Comparison of ENCODE assay signal across 8 mouse cellular contexts in the genomic region with DNA sequence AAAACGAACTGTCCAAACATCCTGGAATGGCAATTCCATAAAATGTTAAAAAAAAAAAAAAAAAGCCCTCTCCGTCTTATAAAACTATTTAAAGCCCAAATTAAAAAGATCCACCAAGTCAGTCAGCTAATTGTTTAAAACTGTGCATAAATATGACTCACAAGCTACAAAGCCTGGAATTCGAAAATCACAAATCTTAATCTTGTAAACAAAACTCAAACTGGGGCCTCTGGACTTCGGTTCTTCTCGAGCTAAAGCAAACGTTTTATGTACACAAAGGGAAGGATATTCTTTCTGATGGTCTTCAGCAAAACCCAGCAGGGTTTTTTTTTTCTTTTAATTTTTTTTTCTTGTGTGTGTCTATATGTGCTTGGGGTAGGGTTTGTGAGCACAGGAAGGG. TPM values are rescaled to one million over a fixed set of nuclear protein-coding genes. Genes with fewer than 3 reads are reported as not detected.
DNase-seq lines count a peak whose midpoint lies in the region; ATAC-seq and TF ChIP-seq lines count a peak whose summit lies in the region.
"Had no signal": no experiment of that assay in that cellular context is flagged by ENCODE, and none has a peak within 500 bp of the region (broad histone marks: within the 10 kb centered on the region; RNA-seq: fewer than 3 reads in every experiment).

No protein-coding gene starts in this region.

- 47% methylated on average over 6 of the region's 6 CpGs for WGBS in kidney, adult 2 months
- 53% methylated on average over 6 of the region's 6 CpGs for whole genome bisulfite sequencing in embryonic facial prominence, embryonic 14.5 days
- whole genome bisulfite sequencing in liver, embryonic 13.5 days (ENCODE audit: insufficient replicate concordance) = 48% methylated on average over 6 of the region's 6 CpGs

- no peaks in the 10 kb centered on the region for H3K27me3 ChIP-seq in kidney, adult 2 months (replicated peaks; ENCODE audit: control insufficient read depth, insufficient read depth, low read length)
- H3K27me3 ChIP-seq in CH12.LX (replicated peaks) = no peaks in the 10 kb centered on the region
- H3K27me3 ChIP-seq in embryonic facial prominence, embryonic 14.5 days (replicated peaks; ENCODE audit: control insufficient read depth, insufficient read depth, low read length) = no peaks in the 10 kb centered on the region
- H3K27me3 ChIP-seq in liver, embryonic 13.5 days = peaks cover 12% of the 10 kb centered on the region

- peak overlapping the region; percentile 85 for H3K4me2 ChIP-seq in CH12.LX (ENCODE audit: insufficient read depth, low read depth, poor library complexity, severe bottlenecking)
- H3K4me2 ChIP-seq in embryonic facial prominence, embryonic 14.5 days (ENCODE audit: low read depth, low read length) = peak overlapping the region; percentile 88
- H3K4me2 ChIP-seq in liver, embryonic 13.5 days = peak overlapping the region; percentile 78

- no peak for ATAC-seq in embryonic facial prominence, embryonic 14.5 days (ENCODE audit: low read depth)
- no peak for ATAC-seq in liver, embryonic 13.5 days (ENCODE audit: low read depth)

- H3K9me3 ChIP-seq in CH12.LX (replicated peaks; ENCODE audit: low read length) = no peaks in the 10 kb centered on the region
- no peaks in the 10 kb centered on the region for H3K9me3 ChIP-seq in embryonic facial prominence, embryonic 14.5 days (ENCODE audit: control insufficient read depth, low read length)
- no peaks in the 10 kb centered on the region for H3K9me3 ChIP-seq in liver, embryonic 13.5 days (replicated peaks)

- TF ChIP-seq POLR2A in kidney, adult 2 months (IDR thresholded peaks at IDR 0.05; ENCODE audit: low read depth, low read length) = no peak
- TF ChIP-seq POLR2A in CH12.LX (IDR thresholded peaks at IDR 0.05; ENCODE audit: low read depth, low read length) = no peak

- peaks cover 2% of the 10 kb centered on the region; the same call in 1 of the 2 replicates for H3K4me1 ChIP-seq in kidney, adult 2 months (ENCODE audit: control insufficient read depth, insufficient read depth, low read length)
- peaks cover 22 to 64% of the 10 kb centered on the region in 2 experiments for H3K4me1 ChIP-seq in CH12.LX (ENCODE audit: control insufficient read depth in 1 of 2, insufficient read depth in 2 of 2)
- H3K4me1 ChIP-seq in embryonic facial prominence, embryonic 14.5 days (ENCODE audit: control insufficient read depth, insufficient read depth, low read length) = peaks cover 47% of the 10 kb centered on the region
- H3K4me1 ChIP-seq in liver, embryonic 13.5 days (replicated peaks) = peaks cover 22% of the 10 kb centered on the region

- no peak; the same call in 1 of the 2 replicates for TF ChIP-seq RAD21 in CH12.LX (IDR thresholded peaks at IDR 0.05; ENCODE audit: low read depth, low read length)

- H3K27ac ChIP-seq in kidney, adult 2 months (ENCODE audit: insufficient read depth, low read depth, low read length) = peak overlapping the region; percentile 91; the same call in 1 of the 2 replicates
- no peak overlapping the region for H3K27ac ChIP-seq in CH12.LX (ENCODE audit: insufficient read depth, low read depth)
- peak overlapping the region; percentile 96 for H3K27ac ChIP-seq in embryonic facial prominence, embryonic 14.5 days (replicated peaks; ENCODE audit: low read depth, low read length)
- no peak overlapping the region; the same call in 1 of the 2 replicates for H3K27ac ChIP-seq in liver, embryonic 13.5 days

- peaks cover 69% of the 10 kb centered on the region for H3K79me2 ChIP-seq in CH12.LX (replicated peaks; ENCODE audit: control insufficient read depth, extremely low read depth, insufficient read depth, poor library complexity, severe bottlenecking)

- dilution Hi-C loops in CH12.LX (cut with MboI; ENCODE audit: extremely low pct_ligation_motif_present, extremely low pct_unique_long_range_greater_than_20kb, low sequenced_read_pairs) = no loop called here

- peak overlapping the region; percentile 79 for H3K4me3 ChIP-seq in kidney, adult 2 months (ENCODE audit: insufficient read depth, low read depth, low read length)
- peak overlapping the region; percentile 92 to 96 (median 96) for H3K4me3 ChIP-seq in CH12.LX (replicated peaks in 1 of 3; ENCODE audit: low read depth in 2 of 3, low read length in 2 of 3, poor library complexity in 1 of 3)
- H3K4me3 ChIP-seq in embryonic facial prominence, embryonic 14.5 days (ENCODE audit: low read depth, low read length) = peak overlapping the region; percentile 89
- peak overlapping the region; percentile 68; the same call in 1 of the 2 replicates for H3K4me3 ChIP-seq in liver, embryonic 13.5 days (replicated peaks)

- TF ChIP-seq EP300 in CH12.LX (IDR thresholded peaks at IDR 0.05; ENCODE audit: low read length) = no peak

- in situ Hi-C loops in CH12.LX (cut with MboI; ENCODE audit: low pct_ligation_motif_present, low pct_unique_long_range_greater_than_20kb, low sequenced_read_pairs) = loop anchor here (5.0 to 10.0 kb wide), 3 partner anchors 36 to 88 kb away; no protein-coding TSS in a partner anchor

- no peaks in the 10 kb centered on the region for H3K36me3 ChIP-seq in kidney, adult 2 months (ENCODE audit: control insufficient read depth, insufficient read depth, low read length)
- H3K36me3 ChIP-seq in CH12.LX (replicated peaks in 1 of 2; ENCODE audit: control insufficient read depth in 1 of 2, insufficient read depth in 1 of 2, low read length in 1 of 2) = peaks cover 4 to 28% of the 10 kb centered on the region in 2 experiments
- no peaks in the 10 kb centered on the region for H3K36me3 ChIP-seq in embryonic facial prominence, embryonic 14.5 days (ENCODE audit: control insufficient read depth, insufficient read depth, low read length)
- H3K36me3 ChIP-seq in liver, embryonic 13.5 days = no peaks in the 10 kb centered on the region

- peak overlapping the region; percentile 96 for H3K9ac ChIP-seq in CH12.LX (ENCODE audit: insufficient read depth, low read depth)
- peak overlapping the region; percentile 98 for H3K9ac ChIP-seq in embryonic facial prominence, embryonic 14.5 days (ENCODE audit: low read depth, low read length)
- H3K9ac ChIP-seq in liver, embryonic 13.5 days = no peak overlapping the region

- DNase-seq in kidney, adult 2 months = no peak
- DNase-seq in kidney, adult 8-10 months = no peak
- DNase-seq in CH12.LX (ENCODE audit: extremely low read depth) = no peak
- no peak for DNase-seq in embryonic facial prominence, embryonic 14.5 days (ENCODE audit: low spot score)
- no peak for DNase-seq in liver, embryonic 13.5 days
- no peak for DNase-seq in Muller cell, postnatal 12 days (ENCODE audit: inconsistent ontology term)
- DNase-seq in embryo, embryonic 11 days = no peak
- DNase-seq: cerebellum, postnatal 36 days had no signal

- TF ChIP-seq CTCF in kidney, adult 2 months (conservative IDR thresholded peaks at IDR 0.05; ENCODE audit: insufficient read depth, insufficient read length, low read depth, low read length) = no peak
- no peak for TF ChIP-seq CTCF in CH12.LX (conservative IDR thresholded peaks at IDR 0.05 in 1 of 2, IDR thresholded peaks at IDR 0.05 in 1 of 2; ENCODE audit: low read depth in 2 of 2, low read length in 2 of 2)

TF ChIP-seq in CH12.LX, 34 proteins besides CTCF, POLR2A, EP300 and RAD21:
- TF ChIP-seq JUND (conservative IDR thresholded peaks at IDR 0.05; ENCODE audit: low read depth, low read length) (no peak), MAFK (IDR thresholded peaks at IDR 0.05; ENCODE audit: insufficient replicate concordance, low read length) (no peak), ZNF384 (IDR thresholded peaks at IDR 0.05; ENCODE audit: low read depth, low read length) (peak; percentile 70), CHD1 (IDR thresholded peaks at IDR 0.05; ENCODE audit: low read depth, low read length) (peak; percentile 85; the same call in 1 of the 2 replicates), ZC3H11A (IDR thresholded peaks at IDR 0.05; ENCODE audit: low read depth, low read length) (no peak), MYC (IDR thresholded peaks at IDR 0.05; ENCODE audit: low read depth, low read length) (peak; percentile 44; the same call in 1 of the 2 replicates)

RNA-seq across cellular contexts. Expression of a gene that starts 2.1 kb away (rescaled TPM):
- 45.8 and 46.4 TPM in 2 replicates for polyA plus RNA-seq in kidney, adult 2 months (2012; rRNA removed)
- total RNA-seq in CH12.LX (2012; rRNA removed) (43.0 and 46.3 TPM in 2 replicates), CH12.LX (2014; rRNA removed) (19.6 and 21.2 TPM in 2 replicates)
- 37.4 and 42.8 TPM in 2 replicates for polyA plus RNA-seq in CH12.LX (2012; ENCODE audit: insufficient read length, low read depth)
- polyA plus RNA-seq in embryonic facial prominence, embryonic 14.5 days (2014; fragmentation: Nextera tagmentation; extraction: Ambion mirVana) = 49.7 and 53.0 TPM in 2 replicates
- 4.0 and 5.0 TPM in 2 replicates for polyA plus RNA-seq in liver, embryonic 13.5 days (2015; fragmentation: Nextera tagmentation; extraction: Ambion mirVana)

Comparison
In these comparisons a context has a peak if more than half of its experiments do, and no peak if none do; other contexts are left out.
1. H3K27ac ChIP-seq: peak in kidney, adult 2 months (single experiment) and embryonic facial prominence, embryonic 14.5 days (single experiment); none in CH12.LX (single experiment) and liver, embryonic 13.5 days (single experiment).
2. Peak in every context shown above with its lines, with median percentiles within 50 percentile points of each other: H3K4me3 ChIP-seq and H3K4me2 ChIP-seq.